Mouse (Mus musculus) telencephalon, adult 2 months (tissue): ENCODE measurements around the gene Nsdhl.

Experiments used
- DNase-seq: peaks from one replicate; pipeline ENCODE4 v3.0.0-alpha.2; 2011; ENCODE audit warnings: low read depth, low spot score

Nsdhl gene

GRCm38 (mm10) chrX:72995542-72995941 lies 77.2 kb downstream of the Nsdhl start:
- no peak for DNase-seq

GRCm38 (mm10) chrX:73003110-73003509 lies 84.8 kb downstream of the Nsdhl start:
- no peak for DNase-seq

DNA sequence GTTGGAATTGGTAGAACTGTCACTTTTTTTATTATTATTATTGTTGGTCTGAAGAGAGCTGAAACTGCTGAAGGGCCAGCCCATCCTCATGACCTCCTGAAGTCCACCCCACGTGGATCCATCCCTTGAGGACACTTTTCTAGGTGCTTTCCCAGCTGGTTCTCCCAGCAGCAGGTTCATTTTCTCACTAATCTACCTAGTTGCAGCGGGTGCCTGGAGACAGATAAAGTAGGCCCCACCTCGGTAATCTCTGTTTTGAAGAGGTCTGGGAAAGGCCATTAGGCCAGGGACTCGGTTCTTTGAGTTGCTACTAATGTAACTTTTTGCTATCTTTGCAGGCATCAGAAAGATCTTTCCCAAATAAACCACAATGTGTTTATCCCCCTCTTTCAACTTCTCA lies 87.3 kb downstream of the Nsdhl start:
- no peak for DNase-seq

DNA sequence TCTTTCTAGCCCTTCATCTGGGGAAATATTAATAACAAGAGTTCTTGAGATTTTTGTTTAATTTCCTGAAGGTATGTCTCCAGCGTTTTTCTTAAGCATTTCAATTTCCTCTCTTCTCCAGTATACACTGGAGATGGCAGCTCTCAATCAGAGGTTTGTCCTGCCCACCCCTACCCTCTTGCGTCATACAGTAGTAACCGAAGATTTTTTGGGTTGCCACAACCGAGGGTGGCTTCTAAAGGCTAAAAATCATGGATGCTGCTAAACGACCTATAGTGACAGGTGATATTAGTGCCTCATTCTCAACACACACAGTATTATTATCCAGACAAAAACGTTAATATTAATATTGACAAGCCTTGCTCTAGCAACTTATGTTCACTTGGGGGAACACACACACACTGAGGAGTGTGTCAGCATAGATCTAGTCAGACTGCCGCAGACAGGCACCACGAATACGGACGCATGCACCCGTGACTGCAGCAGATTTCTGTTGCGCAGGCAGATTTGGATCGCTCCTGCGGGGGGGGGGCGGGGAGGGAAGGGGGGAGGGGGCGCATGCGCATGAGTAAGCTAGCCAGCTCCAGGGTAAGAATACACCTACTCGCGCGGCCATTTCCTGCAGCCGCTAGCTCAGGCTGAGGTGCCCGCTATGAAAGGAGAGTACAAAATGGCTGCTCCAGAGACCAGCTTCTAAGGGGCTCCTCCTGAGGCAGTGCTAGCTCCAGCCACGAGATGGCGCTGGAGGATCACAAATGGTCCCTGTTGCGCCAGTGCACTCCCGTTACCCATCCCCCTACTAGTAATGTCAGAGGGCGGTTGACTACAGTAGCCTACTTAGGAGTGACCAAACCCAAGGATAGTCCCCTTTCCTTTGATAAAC lies 89.5 kb downstream of the Nsdhl start:
- peak; percentile 91 for DNase-seq
